Mouse (Mus musculus): ENCODE measurements around the gene Txndc2. TPM values are rescaled to one million over a fixed set of nuclear protein-coding genes. Genes with fewer than 3 reads are reported as not detected.
A peak's percentile ranks its signal among the peaks of the same experiment; 100 is the strongest.

Txndc2 gene
- polyA plus RNA-seq, 1 experiment, result not detected

DNA sequence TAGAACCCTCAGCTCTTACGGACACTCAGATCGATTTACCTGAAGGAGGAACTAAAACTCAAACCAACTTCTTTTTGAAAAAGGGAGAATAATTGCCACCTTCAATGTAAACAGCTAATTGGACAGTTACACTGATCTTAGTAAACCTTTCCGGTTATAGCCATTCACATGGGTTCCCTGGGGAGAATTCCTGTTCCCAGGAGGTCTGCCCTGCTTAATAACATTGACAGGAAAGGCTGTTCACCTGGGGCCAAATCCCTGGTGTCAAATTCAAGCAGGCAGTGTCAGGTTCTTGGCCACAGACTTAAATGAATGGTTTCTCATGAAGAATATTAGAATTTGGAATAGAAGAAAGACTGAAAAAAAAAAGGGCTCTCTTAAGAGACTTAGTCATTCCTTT lies 34.0 kb upstream of the Txndc2 start:
- TF ChIP-seq POLR2A (IDR thresholded peaks at IDR 0.05; ENCODE audit: low read depth, low read length), result no peak
- no peak for TF ChIP-seq CTCF (IDR thresholded peaks at IDR 0.05; ENCODE audit: borderline replicate concordance, insufficient read depth, low read length)
- H3K27ac ChIP-seq (ENCODE audit: insufficient read depth, low read length), result no peak overlapping the region
- no peak overlapping the region for H3K4me3 ChIP-seq (ENCODE audit: insufficient read depth, low read length)
- peaks cover 4% of the 10 kb centered on the region; the same call in 1 of the 2 replicates for H3K4me1 ChIP-seq (ENCODE audit: control insufficient read depth, insufficient read depth, low read length)

DNA sequence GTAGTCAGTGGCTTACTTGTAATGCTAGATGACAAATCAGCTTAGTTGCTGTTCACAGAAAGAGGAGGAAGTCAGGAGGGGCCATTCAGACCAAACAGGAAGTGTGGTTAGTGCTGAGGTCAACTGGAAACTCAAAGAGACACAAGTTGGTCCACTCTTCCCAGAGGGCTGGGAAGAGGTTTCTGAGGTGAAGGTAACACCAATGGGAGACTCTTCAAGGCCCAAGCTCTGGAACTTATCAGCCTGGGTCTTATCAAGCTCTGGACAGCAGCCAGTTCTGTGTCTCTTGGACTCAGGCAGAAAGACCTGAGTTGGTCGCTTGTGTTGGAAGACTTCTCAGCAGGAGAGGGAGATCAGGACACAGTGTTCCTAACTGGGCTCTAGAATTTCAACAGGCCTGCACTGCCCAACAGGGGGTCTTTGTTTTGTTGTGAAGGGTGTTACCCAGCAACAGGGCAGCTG lies 32.8 kb upstream of the Txndc2 start:
- no peak for TF ChIP-seq CTCF (IDR thresholded peaks at IDR 0.05; ENCODE audit: borderline replicate concordance, insufficient read depth, low read length)
- TF ChIP-seq POLR2A (IDR thresholded peaks at IDR 0.05; ENCODE audit: low read depth, low read length), result no peak
- no peak overlapping the region for H3K4me3 ChIP-seq (ENCODE audit: insufficient read depth, low read length)
- no peak overlapping the region for H3K27ac ChIP-seq (ENCODE audit: insufficient read depth, low read length)
- no peaks in the 10 kb centered on the region for H3K4me1 ChIP-seq (ENCODE audit: control insufficient read depth, insufficient read depth, low read length)

DNA sequence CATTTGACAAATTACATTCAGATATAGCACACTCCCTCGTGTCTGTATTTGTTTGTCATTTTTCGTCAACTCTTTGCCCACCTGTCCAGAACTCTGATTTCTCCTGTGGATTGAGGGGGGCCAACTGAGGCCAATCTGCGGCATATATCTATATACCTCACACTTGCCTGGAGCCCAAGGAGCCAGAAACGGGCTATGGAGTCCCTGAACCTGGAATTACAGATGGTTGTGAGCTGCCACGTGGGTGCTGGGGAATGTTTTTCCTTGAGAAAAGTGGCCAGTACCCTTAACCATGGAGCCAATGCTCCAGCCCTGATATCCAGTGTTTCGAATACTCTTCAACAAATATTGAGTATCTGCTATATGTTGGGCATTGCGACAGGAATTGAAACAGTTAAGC lies 31.0 kb upstream of the Txndc2 start:
- Histone ChIP-seq H3K4me3 (ENCODE audit: insufficient read depth, low read length) (no peak overlapping the region), H3K4me1 (ENCODE audit: control insufficient read depth, insufficient read depth, low read length) (no peaks in the 10 kb centered on the region), H3K27ac (ENCODE audit: insufficient read depth, low read length) (no peak overlapping the region)
- TF ChIP-seq CTCF (IDR thresholded peaks at IDR 0.05; ENCODE audit: borderline replicate concordance, insufficient read depth, low read length), result no peak
- no peak for TF ChIP-seq POLR2A (IDR thresholded peaks at IDR 0.05; ENCODE audit: low read depth, low read length)

DNA sequence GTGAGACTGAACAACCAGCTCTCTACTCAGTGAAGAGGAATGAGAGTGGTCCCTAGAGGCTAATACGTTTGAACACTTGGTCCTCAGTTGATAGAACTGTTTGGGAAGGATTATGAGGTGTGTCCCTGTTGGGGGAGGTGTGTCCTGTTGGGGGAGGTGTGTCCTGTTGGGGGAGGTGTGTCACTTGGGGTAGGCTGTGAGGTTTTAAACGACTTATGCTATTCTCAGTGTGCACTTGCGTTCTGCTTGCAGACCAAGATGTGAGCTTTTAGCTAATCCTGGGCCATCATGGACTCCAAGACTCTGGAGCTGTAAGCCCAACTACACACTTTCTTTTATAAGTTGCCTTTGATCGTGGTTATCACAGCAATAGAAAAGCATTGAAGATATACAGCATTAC lies 27.1 kb upstream of the Txndc2 start:
- no peak overlapping the region for H3K27ac ChIP-seq (ENCODE audit: insufficient read depth, low read length)
- TF ChIP-seq POLR2A (IDR thresholded peaks at IDR 0.05; ENCODE audit: low read depth, low read length) (no peak), CTCF (IDR thresholded peaks at IDR 0.05; ENCODE audit: borderline replicate concordance, insufficient read depth, low read length) (no peak)
- peaks cover 1% of the 10 kb centered on the region; the same call in 1 of the 2 replicates for H3K4me1 ChIP-seq (ENCODE audit: control insufficient read depth, insufficient read depth, low read length)
- H3K4me3 ChIP-seq (ENCODE audit: insufficient read depth, low read length), result no peak overlapping the region

DNA sequence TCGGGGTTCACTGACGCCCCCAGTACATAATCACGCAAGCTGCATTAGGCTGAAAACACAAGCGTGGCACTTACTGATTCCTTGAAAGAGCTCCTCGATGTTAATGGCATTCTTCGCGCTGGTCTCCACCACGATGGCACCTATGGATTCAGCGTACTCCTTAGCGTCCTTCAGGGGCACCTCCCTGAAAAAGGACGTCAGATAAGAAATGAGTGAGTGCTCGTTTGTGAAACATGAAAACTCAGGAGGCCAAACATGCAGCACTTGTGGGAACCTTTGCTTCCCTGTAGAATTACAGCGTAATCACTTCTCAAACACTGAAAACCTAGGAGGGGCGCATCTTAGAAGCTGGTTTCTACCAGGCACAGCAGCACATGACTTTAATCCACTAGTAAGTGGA lies 25.8 kb upstream of the Txndc2 start:
- H3K4me1 ChIP-seq (ENCODE audit: control insufficient read depth, insufficient read depth, low read length), result peaks cover 7% of the 10 kb centered on the region
- H3K27ac ChIP-seq (ENCODE audit: insufficient read depth, low read length), result no peak overlapping the region
- no peak overlapping the region for H3K4me3 ChIP-seq (ENCODE audit: insufficient read depth, low read length)
- TF ChIP-seq POLR2A (IDR thresholded peaks at IDR 0.05; ENCODE audit: low read depth, low read length), result no peak
- TF ChIP-seq CTCF (IDR thresholded peaks at IDR 0.05; ENCODE audit: borderline replicate concordance, insufficient read depth, low read length), result no peak

DNA sequence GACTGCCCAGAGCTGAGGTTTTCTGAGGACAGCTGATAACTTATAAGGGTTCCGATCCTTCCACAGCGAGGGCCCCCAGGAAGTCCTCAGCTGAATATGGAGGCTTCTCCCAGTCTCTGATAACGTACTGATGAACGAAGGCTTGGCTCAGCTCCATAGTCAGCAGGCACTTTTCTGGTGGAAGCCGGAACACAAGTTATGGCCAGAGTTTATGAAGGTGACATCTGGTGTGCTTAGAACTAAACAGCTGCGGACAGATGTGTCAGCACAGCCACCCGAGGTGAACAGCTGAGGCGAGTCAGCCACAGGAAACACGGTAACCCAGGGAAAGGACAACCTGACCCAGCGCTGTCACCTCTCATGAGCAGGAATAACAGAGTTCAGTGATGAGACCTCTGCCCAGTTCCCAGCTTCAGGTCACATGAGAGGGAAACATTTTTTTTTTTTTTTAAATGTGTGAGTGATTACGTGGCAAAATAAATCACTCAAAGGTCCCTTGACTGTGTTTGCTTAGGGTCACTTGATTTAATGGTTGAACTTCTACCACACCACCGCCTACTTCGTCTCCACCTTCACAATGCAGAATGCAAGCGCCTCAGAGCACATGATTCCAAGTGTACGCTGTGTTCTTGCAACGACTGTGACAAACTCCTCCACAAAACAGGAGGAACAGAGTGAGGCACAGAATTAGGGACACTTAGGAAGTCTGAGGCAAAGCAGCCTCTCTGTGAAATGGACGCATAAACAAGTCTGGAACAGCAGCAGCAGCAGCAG lies 24.6 kb upstream of the Txndc2 start:
- no peak for TF ChIP-seq POLR2A (IDR thresholded peaks at IDR 0.05; ENCODE audit: low read depth, low read length)
- no peak for TF ChIP-seq CTCF (IDR thresholded peaks at IDR 0.05; ENCODE audit: borderline replicate concordance, insufficient read depth, low read length)
- Histone ChIP-seq H3K27ac (ENCODE audit: insufficient read depth, low read length) (no peak overlapping the region), H3K4me3 (ENCODE audit: insufficient read depth, low read length) (no peak overlapping the region), H3K4me1 (ENCODE audit: control insufficient read depth, insufficient read depth, low read length) (peaks cover 8% of the 10 kb centered on the region)

DNA sequence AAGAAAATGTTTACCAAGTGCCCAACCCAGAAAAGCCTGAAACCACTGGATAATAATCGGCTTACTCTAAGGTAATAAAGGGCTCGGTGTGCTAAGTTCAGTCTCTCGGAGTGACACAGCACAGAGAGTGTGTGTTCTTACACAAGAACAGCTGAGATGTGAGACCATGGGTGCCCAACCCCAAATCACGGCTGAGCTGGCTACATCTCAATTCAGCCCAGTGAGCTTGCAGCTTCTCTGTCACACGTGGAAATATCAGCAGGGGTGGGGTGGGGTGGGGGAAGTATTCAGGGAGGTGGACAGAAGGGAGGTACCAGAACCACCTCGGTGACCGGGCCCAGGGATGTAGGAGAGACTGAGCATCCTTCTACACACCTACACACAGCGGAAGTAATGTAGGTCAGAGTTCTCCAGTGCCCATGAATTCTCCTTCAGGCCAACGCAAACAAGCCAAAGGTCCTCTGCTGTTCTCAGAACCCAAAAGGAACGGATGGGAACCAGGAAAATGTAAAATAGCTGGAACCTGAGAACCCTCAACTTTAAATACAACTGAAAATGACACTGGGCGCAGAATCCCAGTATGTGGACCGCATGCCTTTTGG lies 23.9 kb upstream of the Txndc2 start:
- Histone ChIP-seq H3K4me3 (ENCODE audit: insufficient read depth, low read length) (no peak overlapping the region), H3K27ac (ENCODE audit: insufficient read depth, low read length) (no peak overlapping the region), H3K4me1 (ENCODE audit: control insufficient read depth, insufficient read depth, low read length) (peaks cover 8% of the 10 kb centered on the region)
- no peak for TF ChIP-seq POLR2A (IDR thresholded peaks at IDR 0.05; ENCODE audit: low read depth, low read length)
- no peak for TF ChIP-seq CTCF (IDR thresholded peaks at IDR 0.05; ENCODE audit: borderline replicate concordance, insufficient read depth, low read length)

DNA sequence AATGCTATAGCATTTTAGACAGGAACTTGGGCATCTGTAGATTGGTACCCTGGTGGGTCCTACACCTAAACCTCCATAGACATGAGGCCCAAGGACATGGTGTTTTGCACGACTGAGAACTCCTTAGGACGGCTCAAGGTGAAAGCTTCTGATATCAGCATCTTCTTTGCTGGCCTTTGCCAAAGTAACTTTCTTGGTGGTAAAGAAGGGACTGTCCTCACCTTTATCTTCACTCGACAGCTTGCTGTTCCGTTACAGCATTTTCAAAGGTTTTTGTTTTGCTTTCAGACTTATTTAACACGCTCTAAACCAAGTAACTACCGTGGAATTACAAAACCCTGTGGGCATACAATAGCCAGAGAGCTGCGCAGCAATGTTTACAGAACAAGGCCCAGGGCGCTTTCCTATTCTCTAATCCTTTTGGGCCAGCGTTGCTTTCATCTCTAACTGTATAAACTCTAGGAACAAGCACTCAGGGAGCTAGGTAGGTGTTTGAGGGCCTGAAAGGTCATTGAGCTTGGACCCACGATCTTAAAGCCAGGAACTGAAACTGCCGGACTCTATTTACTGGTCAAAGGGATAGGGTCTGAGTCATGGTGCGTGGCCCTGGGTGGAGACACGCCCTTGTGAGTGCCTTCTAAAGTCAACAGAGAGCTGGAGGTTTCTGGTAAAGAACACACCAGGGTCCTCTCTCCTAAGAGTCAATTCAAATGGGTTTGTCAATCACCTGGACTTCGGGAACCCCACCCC lies 21.5 kb upstream of the Txndc2 start:
- H3K4me1 ChIP-seq (ENCODE audit: control insufficient read depth, insufficient read depth, low read length), result peaks cover 11% of the 10 kb centered on the region
- TF ChIP-seq POLR2A (IDR thresholded peaks at IDR 0.05; ENCODE audit: low read depth, low read length) (no peak), CTCF (IDR thresholded peaks at IDR 0.05; ENCODE audit: borderline replicate concordance, insufficient read depth, low read length) (no peak)
- no peak overlapping the region for H3K4me3 ChIP-seq (ENCODE audit: insufficient read depth, low read length)
- H3K27ac ChIP-seq (ENCODE audit: insufficient read depth, low read length), result 0 out of 2 replicates have a peak overlapping the region, but pooled peaks have one; percentile 2

DNA sequence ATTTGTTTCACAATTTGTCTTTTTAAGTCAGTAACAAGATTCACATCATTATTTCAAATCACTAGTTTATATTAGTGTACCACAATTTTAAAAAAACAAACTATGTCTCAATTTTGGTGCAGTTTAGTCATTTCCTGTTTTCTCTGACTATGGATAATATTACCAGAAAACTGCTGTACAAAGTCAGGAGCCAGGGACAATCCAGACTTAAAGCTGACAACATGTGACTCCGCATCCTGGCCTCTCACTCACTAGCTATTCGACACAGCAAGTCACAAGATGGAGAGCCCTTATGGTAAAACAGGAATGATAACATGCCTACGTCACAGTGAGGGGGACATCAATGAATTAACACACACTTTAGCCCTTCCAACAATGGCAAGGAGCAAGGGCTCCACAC lies 20.7 kb upstream of the Txndc2 start:
- H3K4me1 ChIP-seq (ENCODE audit: control insufficient read depth, insufficient read depth, low read length), result peaks cover 14% of the 10 kb centered on the region
- no peak for TF ChIP-seq POLR2A (IDR thresholded peaks at IDR 0.05; ENCODE audit: low read depth, low read length)
- peak overlapping the region; percentile 49; the same call in 1 of the 2 replicates for H3K27ac ChIP-seq (ENCODE audit: insufficient read depth, low read length)
- H3K4me3 ChIP-seq (ENCODE audit: insufficient read depth, low read length), result no peak overlapping the region
